Mouse (Mus musculus) MEL (cell line): ENCODE data around the gene Bglap2. TPM values are rescaled to one million over a fixed set of nuclear protein-coding genes. Genes with fewer than 3 reads are reported as not detected.

Experiments
- DNase-seq: peaks from one replicate; pipeline ENCODE4 v3.0.0; 2011; ENCODE audit warnings: low read depth, low spot score
- H3K27ac ChIP-seq: 2 replicates; pipeline ENCODE4 v1.5.1; 2012; ENCODE audit warnings: low read depth, mild to moderate bottlenecking, control low read depth, low read length, moderate library complexity; ENCODE audit not compliant: control insufficient read depth
- H3K27me3 ChIP-seq, 2 experiments: fragments of 150-350 bp in 1 of 2; sonication (generic) in 1 of 2; 2 replicates each; pipeline ENCODE4 v1.6.1; 2012; ENCODE audit warnings: low read length in 2 of 2, mild to moderate bottlenecking in 2 of 2, improper control_type of control experiment in 1 of 2, moderate library complexity in 1 of 2; ENCODE audit not compliant: insufficient read depth in 2 of 2, control insufficient read depth in 1 of 2
- H3K36me3 ChIP-seq, 2 experiments: 2 replicates each; pipeline ENCODE4 v1.6.1; 2012 to 2014; ENCODE audit warnings: low read length in 2 of 2, improper control_type of control experiment in 1 of 2, inconsistent platforms in 1 of 2, mild to moderate bottlenecking in 1 of 2; ENCODE audit not compliant: insufficient read depth in 2 of 2, control insufficient read depth in 1 of 2
- H3K4me1 ChIP-seq, 2 experiments: fragments of 150-350 bp in 1 of 2; sonication (generic) in 1 of 2; 2 replicates each; pipeline ENCODE4 v1.6.1; 2012; ENCODE audit warnings: low read length in 2 of 2, improper control_type of control experiment in 1 of 2, mild to moderate bottlenecking in 1 of 2; ENCODE audit not compliant: insufficient read depth in 2 of 2, control insufficient read depth in 1 of 2
- H3K4me3 ChIP-seq, 2 experiments: fragments of 150-350 bp in 1 of 2; sonication (generic) in 1 of 2; 2 replicates each; pipeline ENCODE4 v1.5.1; 2012; ENCODE audit warnings: low read depth in 2 of 2, low read length in 2 of 2, mild to moderate bottlenecking in 2 of 2, moderate library complexity in 2 of 2, control low read depth in 1 of 2, improper control_type of control experiment in 1 of 2; ENCODE audit not compliant: control insufficient read depth in 1 of 2, insufficient read depth in 1 of 2
- H3K79me2 ChIP-seq: 2 replicates; pipeline ENCODE4 v1.6.1; 2012; ENCODE audit warnings: mild to moderate bottlenecking, low read length, moderate library complexity; ENCODE audit not compliant: control insufficient read depth, poor library complexity, insufficient read depth
- H3K9ac ChIP-seq: 2 replicates; pipeline ENCODE4 v1.6.1; 2012; ENCODE audit warnings: low read depth, mild to moderate bottlenecking, control low read depth, low read length, moderate library complexity; ENCODE audit not compliant: control insufficient read depth, poor library complexity, severe bottlenecking
- H3K9me3 ChIP-seq: fragments of 150-350 bp; sonication (generic); replicated peaks from 2 replicates; pipeline ENCODE4 v1.6.1; 2012; ENCODE audit warnings: mild to moderate bottlenecking, low read length, improper control_type of control experiment, moderate library complexity; ENCODE audit not compliant: insufficient read depth
- CHD2 ChIP-seq: IDR thresholded peaks from 2 replicates; pipeline ENCODE4 v1.6.1; 2011; ENCODE audit warnings: low read length, improper control_type of control experiment
- EP300 ChIP-seq, 2 experiments: IDR thresholded peaks; 2 replicates each; pipeline ENCODE4 v1.6.1; 2011; ENCODE audit warnings: improper control_type of control experiment in 2 of 2, low read length in 2 of 2, low read depth in 1 of 2, mild to moderate bottlenecking in 1 of 2
- JUND ChIP-seq: IDR thresholded peaks from 2 replicates; pipeline ENCODE4 v1.6.1; 2011; ENCODE audit warnings: low read depth, mild to moderate bottlenecking, improper control_type of control experiment, low read length
- KAT2A ChIP-seq: conservative IDR thresholded peaks from 2 replicates; pipeline ENCODE4 v1.6.1; 2012; ENCODE audit warnings: low read depth, low read length, improper control_type of control experiment, inconsistent platforms
- MAFK ChIP-seq: IDR thresholded peaks from 2 replicates; pipeline ENCODE4 v1.6.1; 2011; ENCODE audit warnings: low read depth, mild to moderate bottlenecking, low read length, improper control_type of control experiment, borderline replicate concordance
- MAX ChIP-seq: IDR thresholded peaks from 2 replicates; pipeline ENCODE4 v1.6.1; 2011; ENCODE audit warnings: low read length, improper control_type of control experiment
- MAZ ChIP-seq: IDR thresholded peaks from 2 replicates; pipeline ENCODE4 v1.6.1; 2012; ENCODE audit warnings: low read depth, mild to moderate bottlenecking, inconsistent platforms, low read length, improper control_type of control experiment
- MEF2A ChIP-seq: IDR thresholded peaks from 2 replicates; pipeline ENCODE4 v1.6.1; 2014; ENCODE audit warnings: low read depth, mild to moderate bottlenecking, inconsistent platforms, low read length, improper control_type of control experiment; ENCODE audit not compliant: poor library complexity, insufficient replicate concordance, severe bottlenecking; ENCODE audit errors: extremely low read depth
- RCOR1 ChIP-seq: IDR thresholded peaks from 2 replicates; pipeline ENCODE4 v1.6.1; 2012; ENCODE audit warnings: low read depth, mild to moderate bottlenecking, inconsistent platforms, low read length, improper control_type of control experiment
- SIN3A ChIP-seq: IDR thresholded peaks from 2 replicates; pipeline ENCODE4 v1.6.1; 2012; ENCODE audit warnings: low read length, improper control_type of control experiment, inconsistent platforms
- TAL1 ChIP-seq: IDR thresholded peaks from 2 replicates; pipeline ENCODE4 v1.6.1; 2012; ENCODE audit warnings: mild to moderate bottlenecking, inconsistent platforms, low read length, moderate library complexity, mixed read lengths
- TBP ChIP-seq: IDR thresholded peaks from 2 replicates; pipeline ENCODE4 v1.8.0; 2011; ENCODE audit warnings: low read depth, low read length, improper control_type of control experiment
- polyA plus RNA-seq, 2 experiments: library from polyadenylated mRNA; stranded (reverse) in 1 of 2; unstranded in 1 of 2; fragments of >175 nt in 1 of 2; fragments of >200 nt in 1 of 2; gene quantifications; 2 replicates each; pipeline versions ENCODE4 v1.2.1 to v1.2.4; 2012; ENCODE audit warnings: low replicate concordance in 2 of 2, low read depth in 1 of 2; ENCODE audit not compliant: insufficient read length in 2 of 2, insufficient read depth in 1 of 2, missing spikeins in 1 of 2
- total RNA-seq: library from RNA; depleted of rRNA; stranded (reverse); fragments of 300-350 nt; gene quantifications from 2 replicates; pipeline ENCODE4 v1.2.3, GENCODE M21; 2012

The Bglap2 gene
- total and polyA plus RNA-seq, 3 experiments: not detected

DNA sequence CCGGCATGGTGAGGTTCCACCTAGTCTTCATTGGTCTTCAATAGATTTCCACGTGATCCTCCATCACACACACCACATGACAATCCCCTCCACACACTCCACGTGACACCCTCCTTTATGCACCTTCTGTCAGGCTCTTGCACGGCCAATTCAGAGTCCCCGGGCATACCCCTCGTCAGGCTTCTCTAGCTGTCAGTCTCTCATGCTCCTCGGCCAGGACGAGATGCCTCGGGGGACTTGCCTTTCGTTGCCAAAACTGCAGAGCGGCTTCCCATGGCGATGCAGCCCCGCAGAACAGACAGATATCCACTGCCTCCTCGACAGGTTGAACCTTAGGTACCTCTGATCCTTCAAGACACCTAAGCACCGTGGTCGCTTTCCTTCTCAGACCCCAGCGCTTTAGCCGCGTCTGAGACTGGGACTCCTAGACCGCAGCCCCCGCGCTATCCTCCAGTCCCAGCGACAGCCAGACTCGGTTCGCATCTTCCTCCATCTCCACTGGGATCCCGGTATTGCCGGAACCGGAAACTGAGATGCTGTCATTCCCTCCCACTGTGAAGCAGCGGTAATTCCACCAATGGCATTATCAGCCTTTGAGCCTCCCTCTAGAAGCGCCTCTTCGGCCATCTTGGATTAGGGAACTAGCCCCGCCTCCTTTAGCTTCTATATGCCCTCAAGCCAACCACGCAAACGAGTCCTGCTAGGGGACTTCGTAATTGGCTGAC, 46.3 kb upstream of the Bglap2 start, which contains the start of gene Slc25a44 (continued):
- TF ChIP-seq MEF2A (no peak), MAX (peak; percentile 98), SIN3A (peak; percentile 96)

- Histone ChIP-seq H3K79me2 (peaks cover 23% of the 10 kb centered on the region), H3K4me1 (peaks cover 11 to 30% of the 10 kb centered on the region in 2 experiments), H3K9me3 (no peaks in the 10 kb centered on the region), H3K9ac (no peak overlapping the region), H3K27ac (no peak overlapping the region), H3K27me3 (no peaks in the 10 kb centered on the region), H3K36me3 (peaks cover 1 to 21% of the 10 kb centered on the region in 2 experiments; a peak in 2 of 4 replicates), H3K4me3 (no peak overlapping the region)
- no peak for DNase-seq
- peak; percentile 32; the same call in 1 of the 2 replicates for TF ChIP-seq TAL1
- no peak for TF ChIP-seq JUND
Measured at GRCm38 (mm10) chr3:88422020-88422720, 43.7 kb upstream of the Bglap2 start.

GRCm38 (mm10) chr3:88420771-88421170, 42.3 kb upstream of the Bglap2 start:
- Histone ChIP-seq H3K27ac (no peak overlapping the region), H3K9me3 (no peaks in the 10 kb centered on the region), H3K79me2 (peaks cover 23% of the 10 kb centered on the region), H3K4me3 (no peak overlapping the region), H3K4me1 (peaks cover 0 to 20% of the 10 kb centered on the region in 2 experiments; a peak in 3 of 4 replicates), H3K36me3 (peaks cover 8 to 9% of the 10 kb centered on the region in 2 experiments; a peak in 3 of 4 replicates), H3K9ac (no peak overlapping the region), H3K27me3 (no peaks in the 10 kb centered on the region)
- TF ChIP-seq KAT2A (no peak), CHD2 (no peak), MAX (no peak), EP300 (IDR thresholded peaks at IDR 0.05; ENCODE audit: low read depth in 1 of 2, low read length in 2 of 2) (no peak), MAFK (no peak), TBP (no peak), MAZ (no peak), RCOR1 (no peak)
- DNase-seq: no peak
